11 mouse cellular contexts compared by ENCODE assay signal in genomic region chr10:7142287-7142686, GRCm38 (mm10).
A peak's percentile ranks its signal among the peaks of the same experiment; 100 is the strongest.
DNase-seq lines count a peak whose midpoint lies in the region; ATAC-seq and TF ChIP-seq lines count a peak whose summit lies in the region.
"Had no signal": no experiment of that assay in that cellular context is flagged by ENCODE, and none has a peak within 500 bp of the region (broad histone marks: within the 10 kb centered on the region; RNA-seq: fewer than 3 reads in every experiment).

No protein-coding gene starts in this region.

- peaks cover 4% of the 10 kb centered on the region; the same call in 1 of the 2 replicates for H3K36me3 ChIP-seq in liver, adult 2 months (ENCODE audit: control insufficient read depth, insufficient read depth, low read length)

- no peak overlapping the region for H3K4me3 ChIP-seq in gastrocnemius, adult 2 months
- H3K4me3 ChIP-seq in liver, adult 2 months (ENCODE audit: insufficient read depth, low read depth, low read length), result no peak overlapping the region

- intact Hi-C loops in gastrocnemius, adult 2 months (cut with DNase I), result no loop called here
- intact Hi-C loops in gastrocnemius, postnatal 14 days (cut with DNase I; ENCODE audit: low total_unique reads), result no loop called here

- DNase-seq in gastrocnemius, adult 2 months, result no peak
- DNase-seq in gastrocnemius, postnatal 14 days, result no peak
- peak; percentile 19 for DNase-seq in liver, adult 2 months (ENCODE audit: extremely low read depth, low read depth, low spot score)
- no peak for DNase-seq in liver
- DNase-seq in heart, postnatal 4 days, result peak; percentile 28
- DNase-seq in layer of hippocampus, postnatal 36 days, result no peak
- DNase-seq in cerebellum, adult 9-11 months, result no peak
- DNase-seq: thymus, postnatal 25 days had no signal

- TF ChIP-seq POLR2A in liver, adult 2 months (IDR thresholded peaks at IDR 0.05; ENCODE audit: extremely low read depth, insufficient read depth, low read length), result no peak

- 0 out of 2 replicates have a peak, but pooled peaks cover 2% of the 10 kb centered on the region for H3K79me2 ChIP-seq in liver, adult 2 months (ENCODE audit: control insufficient read depth, insufficient read depth, low read length)

- no peak overlapping the region for H3K9ac ChIP-seq in liver, adult 2 months (ENCODE audit: low read depth, low read length)
- H3K9ac ChIP-seq: liver, embryonic 14.5 days had no signal

- peak overlapping the region; percentile 32 for H3K27ac ChIP-seq in gastrocnemius, adult 2 months
- H3K27ac ChIP-seq in liver, adult 2 months (replicated peaks; ENCODE audit: insufficient read depth, low read depth, low read length), result 0 out of 2 replicates have a peak overlapping the region, but pooled peaks have one; percentile 19
- H3K27ac ChIP-seq: liver, embryonic 14.5 days had no signal

- ATAC-seq in megakaryocyte progenitor cell, adult 5-6 weeks (replicated peaks; ENCODE audit: poor library complexity), result peak; percentile 53
- ATAC-seq: midbrain, embryonic 16.5 days had no signal

- 71% methylated on average over 8 of the region's 8 CpGs for WGBS in liver, adult 2 months

- TF ChIP-seq CTCF in gastrocnemius, adult 2 months (IDR thresholded peaks at IDR 0.05), result no peak
- TF ChIP-seq CTCF in liver, adult 2 months (IDR thresholded peaks at IDR 0.05; ENCODE audit: low read depth, low read length), result no peak

- H3K4me1 ChIP-seq in liver, adult 2 months (ENCODE audit: control insufficient read depth, insufficient read depth, low read length), result peaks cover 3% of the 10 kb centered on the region

- no peaks in the 10 kb centered on the region for H3K27me3 ChIP-seq in liver, adult 2 months (ENCODE audit: control insufficient read depth, insufficient read depth, low read length)

Comparison
In these comparisons a context has a peak if more than half of its experiments do, and no peak if none do; other contexts are left out.
1. DNase-seq: peak in liver, adult 2 months (single experiment) and heart, postnatal 4 days (single experiment); none in gastrocnemius, adult 2 months (single experiment), gastrocnemius, postnatal 14 days (single experiment), liver (single experiment), layer of hippocampus, postnatal 36 days (0 of 2) and cerebellum, adult 9-11 months (single experiment).